Mouse (Mus musculus): ENCODE measurements around the gene Nfix. TPM values are rescaled to one million over a fixed set of nuclear protein-coding genes. Genes with fewer than 3 reads are reported as not detected.

Gene Nfix
- polyA plus RNA-seq, 1 experiment from 2014 or later, result 2.8 TPM

GRCm38 (mm10) chr8:84793134-84793533, 7.0 kb downstream of the Nfix start:
- Histone ChIP-seq H3K4me1 (replicated peaks) (peaks cover 9% of the 10 kb centered on the region), H3K36me3 (replicated peaks) (no peaks in the 10 kb centered on the region), H3K9ac (no peak overlapping the region), H3K27me3 (peaks cover 75% of the 10 kb centered on the region), H3K4me2 (no peak overlapping the region), H3K9me3 (replicated peaks) (no peaks in the 10 kb centered on the region), H3K27ac (replicated peaks) (no peak overlapping the region), H3K4me3 (replicated peaks) (no peak overlapping the region)
- ATAC-seq (ENCODE audit: insufficient read depth), result no peak
- WGBS (ENCODE audit: insufficient replicate concordance), result 63% methylated on average over 9 of the region's 9 CpGs

GRCm38 (mm10) chr8:84792429-84792947, 7.7 kb downstream of the Nfix start:
- WGBS (ENCODE audit: insufficient replicate concordance), result 67% methylated on average over 12 of the region's 12 CpGs
- peaks cover 8% of the 10 kb centered on the region for H3K4me1 ChIP-seq (replicated peaks)
- no peak overlapping the region for H3K27ac ChIP-seq (replicated peaks)
- no peak overlapping the region for H3K4me3 ChIP-seq (replicated peaks)
- no peak for ATAC-seq (ENCODE audit: insufficient read depth)
- H3K9me3 ChIP-seq (replicated peaks), result no peaks in the 10 kb centered on the region
- H3K9ac ChIP-seq, result no peak overlapping the region
- no peaks in the 10 kb centered on the region for H3K36me3 ChIP-seq (replicated peaks)
- peaks cover 75% of the 10 kb centered on the region for H3K27me3 ChIP-seq
- H3K4me2 ChIP-seq, result no peak overlapping the region

GRCm38 (mm10) chr8:84790537-84790936, 9.6 kb downstream of the Nfix start:
- Histone ChIP-seq H3K4me3 (replicated peaks) (no peak overlapping the region), H3K9ac (no peak overlapping the region), H3K27ac (replicated peaks) (no peak overlapping the region), H3K36me3 (replicated peaks) (no peaks in the 10 kb centered on the region), H3K4me2 (no peak overlapping the region), H3K9me3 (replicated peaks) (no peaks in the 10 kb centered on the region), H3K4me1 (replicated peaks) (peaks cover 17% of the 10 kb centered on the region), H3K27me3 (peaks cover 76% of the 10 kb centered on the region)
- WGBS (ENCODE audit: insufficient replicate concordance), result 66% methylated on average over 2 of the region's 2 CpGs
- ATAC-seq (ENCODE audit: insufficient read depth), result no peak

- ATAC-seq (ENCODE audit: insufficient read depth), result no peak
- H3K4me3 ChIP-seq (replicated peaks), result no peak overlapping the region
- H3K9me3 ChIP-seq (replicated peaks), result no peaks in the 10 kb centered on the region
- H3K27me3 ChIP-seq, result peaks cover 76% of the 10 kb centered on the region
- peaks cover 19% of the 10 kb centered on the region for H3K4me1 ChIP-seq (replicated peaks)
- 73% methylated on average over 9 of the region's 9 CpGs for WGBS (ENCODE audit: insufficient replicate concordance)
- no peak overlapping the region for H3K4me2 ChIP-seq
- H3K36me3 ChIP-seq (replicated peaks), result no peaks in the 10 kb centered on the region
- no peak overlapping the region for H3K9ac ChIP-seq
- H3K27ac ChIP-seq (replicated peaks), result no peak overlapping the region
Observed at GRCm38 (mm10) chr8:84789855-84790486, 10.2 kb downstream of the Nfix start.

GRCm38 (mm10) chr8:84789345-84789744, 10.8 kb downstream of the Nfix start:
- Histone ChIP-seq H3K4me3 (replicated peaks) (no peak overlapping the region), H3K4me2 (no peak overlapping the region), H3K27ac (replicated peaks) (no peak overlapping the region), H3K9ac (no peak overlapping the region), H3K27me3 (peaks cover 76% of the 10 kb centered on the region), H3K36me3 (replicated peaks) (no peaks in the 10 kb centered on the region), H3K4me1 (replicated peaks) (peaks cover 25% of the 10 kb centered on the region), H3K9me3 (replicated peaks) (no peaks in the 10 kb centered on the region)
- no peak for ATAC-seq (ENCODE audit: insufficient read depth)
- 47% methylated on average over 5 of the region's 5 CpGs for WGBS (ENCODE audit: insufficient replicate concordance)

GRCm38 (mm10) chr8:84788896-84789295, 11.2 kb downstream of the Nfix start:
- Histone ChIP-seq H3K4me3 (replicated peaks) (no peak overlapping the region), H3K4me2 (no peak overlapping the region), H3K9me3 (replicated peaks) (no peaks in the 10 kb centered on the region), H3K4me1 (replicated peaks) (peaks cover 26% of the 10 kb centered on the region), H3K27me3 (peaks cover 79% of the 10 kb centered on the region), H3K36me3 (replicated peaks) (no peaks in the 10 kb centered on the region), H3K27ac (replicated peaks) (no peak overlapping the region), H3K9ac (no peak overlapping the region)
- WGBS (ENCODE audit: insufficient replicate concordance), result 43% methylated on average over 11 of the region's 11 CpGs
- ATAC-seq (ENCODE audit: insufficient read depth), result no peak

GRCm38 (mm10) chr8:84787523-84788302, 12.4 kb downstream of the Nfix start:
- Histone ChIP-seq H3K27me3 (peaks cover 83% of the 10 kb centered on the region), H3K4me2 (no peak overlapping the region), H3K9me3 (replicated peaks) (no peaks in the 10 kb centered on the region), H3K4me3 (replicated peaks) (no peak overlapping the region), H3K36me3 (replicated peaks) (no peaks in the 10 kb centered on the region), H3K9ac (no peak overlapping the region), H3K27ac (replicated peaks) (no peak overlapping the region), H3K4me1 (replicated peaks) (peaks cover 23% of the 10 kb centered on the region)
- no peak for ATAC-seq (ENCODE audit: insufficient read depth)
- 37% methylated on average over 14 of the region's 14 CpGs for WGBS (ENCODE audit: insufficient replicate concordance)

GRCm38 (mm10) chr8:84786801-84787467, 13.2 kb downstream of the Nfix start:
- Histone ChIP-seq H3K4me2 (no peak overlapping the region), H3K27me3 (peaks cover 90% of the 10 kb centered on the region), H3K36me3 (replicated peaks) (no peaks in the 10 kb centered on the region), H3K4me1 (replicated peaks) (peaks cover 23% of the 10 kb centered on the region), H3K9me3 (replicated peaks) (no peaks in the 10 kb centered on the region), H3K4me3 (replicated peaks) (no peak overlapping the region), H3K9ac (no peak overlapping the region), H3K27ac (replicated peaks) (no peak overlapping the region)
- 17% methylated on average over 11 of the region's 11 CpGs for WGBS (ENCODE audit: insufficient replicate concordance)
- ATAC-seq (ENCODE audit: insufficient read depth), result no peak

- peaks cover 100% of the 10 kb centered on the region for H3K27me3 ChIP-seq
- H3K4me3 ChIP-seq (replicated peaks), result no peak overlapping the region
- WGBS (ENCODE audit: insufficient replicate concordance), result 10% methylated on average over 38 of the region's 38 CpGs
- no peak overlapping the region for H3K4me2 ChIP-seq
- H3K9me3 ChIP-seq (replicated peaks), result no peaks in the 10 kb centered on the region
- ATAC-seq (ENCODE audit: insufficient read depth), result no peak
- no peak overlapping the region for H3K9ac ChIP-seq
- H3K36me3 ChIP-seq (replicated peaks), result no peaks in the 10 kb centered on the region
- H3K4me1 ChIP-seq (replicated peaks), result peaks cover 23% of the 10 kb centered on the region
- no peak overlapping the region for H3K27ac ChIP-seq (replicated peaks)
Observed at GRCm38 (mm10) chr8:84785756-84786677, 14.1 kb downstream of the Nfix start.

- no peak overlapping the region for H3K9ac ChIP-seq
- no peaks in the 10 kb centered on the region for H3K36me3 ChIP-seq (replicated peaks)
- no peak overlapping the region for H3K4me3 ChIP-seq (replicated peaks)
- H3K9me3 ChIP-seq (replicated peaks), result no peaks in the 10 kb centered on the region
- H3K4me1 ChIP-seq (replicated peaks), result peaks cover 18% of the 10 kb centered on the region
- no peak for ATAC-seq (ENCODE audit: insufficient read depth)
- peaks cover 100% of the 10 kb centered on the region for H3K27me3 ChIP-seq
- 9% methylated on average over 11 of the region's 11 CpGs for WGBS (ENCODE audit: insufficient replicate concordance)
- H3K27ac ChIP-seq (replicated peaks), result no peak overlapping the region
- H3K4me2 ChIP-seq, result no peak overlapping the region
Observed at GRCm38 (mm10) chr8:84785506-84785755, 14.7 kb downstream of the Nfix start.
